Mouse (Mus musculus) erythroblast, embryonic 14.5 days (primary cell): ENCODE measurements around the gene Arl9. TPM values are rescaled to one million over a fixed set of nuclear protein-coding genes. Genes with fewer than 3 reads are reported as not detected.
"Not testable (repeated sequence)": the region's sequence is repeated elsewhere in the genome, so short reads cannot be mapped to it uniquely, and the experiment has no call there.

Experiments used
- H3K27me3 ChIP-seq: 2 replicates; pipeline ENCODE4 v1.6.1; 2012; ENCODE audit warnings: inconsistent platforms; ENCODE audit not compliant: control insufficient read depth
- H3K36me3 ChIP-seq: 2 replicates; pipeline ENCODE4 v1.6.1; 2012; ENCODE audit warnings: mild to moderate bottlenecking, inconsistent platforms; ENCODE audit not compliant: control insufficient read depth
- H3K4me1 ChIP-seq: 2 replicates; pipeline ENCODE4 v1.6.1; 2012; ENCODE audit warnings: inconsistent platforms; ENCODE audit not compliant: control insufficient read depth
- H3K4me3 ChIP-seq: replicated peaks from 2 replicates; pipeline ENCODE3; 2012; ENCODE audit warnings: moderate library complexity, mild to moderate bottlenecking, inconsistent platforms
- H3K9me3 ChIP-seq: 2 replicates; pipeline ENCODE4 v1.6.1; 2012; ENCODE audit warnings: low read length, inconsistent platforms, mixed read lengths; ENCODE audit not compliant: control insufficient read depth
- GATA1 ChIP-seq: IDR thresholded peaks from 2 replicates; pipeline ENCODE4 v1.6.1; 2012; ENCODE audit warnings: low read length, inconsistent platforms, mixed read lengths
- TAL1 ChIP-seq: IDR thresholded peaks from 3 replicates; pipeline ENCODE4 v1.6.1; 2012; ENCODE audit warnings: low read length, inconsistent platforms, mixed read lengths
- polyA plus RNA-seq: library from polyadenylated mRNA; stranded (reverse); fragments of >175 nt; gene quantifications from 2 replicates; pipeline ENCODE4 v1.2.3, GENCODE M21; 2012

Gene Arl9
- not detected in 2 replicates for polyA plus RNA-seq

DNA sequence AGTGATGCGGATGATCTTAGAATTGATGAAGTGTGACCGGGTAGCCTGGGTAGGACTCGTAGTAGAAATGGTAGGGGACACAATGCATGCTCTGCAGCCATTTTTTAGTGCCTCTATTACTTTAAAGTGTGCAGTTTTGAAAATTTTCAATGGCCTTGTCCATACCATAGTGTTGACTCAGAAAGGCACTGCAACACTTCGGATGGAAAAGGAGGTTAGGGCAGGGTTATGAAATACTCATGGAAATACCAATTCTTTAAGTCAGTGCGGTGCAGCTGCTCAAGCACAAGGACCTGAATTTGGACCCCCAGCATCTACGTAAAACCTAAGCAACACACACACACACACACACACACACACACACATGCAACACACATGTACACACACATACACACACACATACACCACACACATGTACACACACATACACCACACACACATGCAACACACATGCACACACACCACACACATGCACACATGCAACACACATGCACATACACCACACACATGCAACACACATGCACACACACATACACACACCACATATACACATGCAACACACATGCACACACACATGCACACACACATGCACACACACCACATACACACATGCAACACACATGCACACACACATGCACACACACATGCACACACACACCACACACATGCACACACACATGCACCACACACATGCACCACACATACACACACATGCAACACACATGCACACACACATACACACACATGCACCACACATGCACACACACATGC lies at the start of gene Arl9:
Gene Arl9, plus strand, starts transcription at position 5 of the 771 bp plus-strand sequence.
- no peak within 1 kb of the TSS for H3K4me3 ChIP-seq
- peaks cover 5% of the 10 kb centered on the region for H3K4me1 ChIP-seq
- TF ChIP-seq GATA1 (no peak), TAL1 (no peak)
- peaks cover 27% of the 10 kb centered on the region for H3K36me3 ChIP-seq
- H3K27me3 ChIP-seq = peaks cover 11% of the 10 kb centered on the region
- H3K9me3 ChIP-seq = peaks cover 15% of the 10 kb centered on the region

DNA sequence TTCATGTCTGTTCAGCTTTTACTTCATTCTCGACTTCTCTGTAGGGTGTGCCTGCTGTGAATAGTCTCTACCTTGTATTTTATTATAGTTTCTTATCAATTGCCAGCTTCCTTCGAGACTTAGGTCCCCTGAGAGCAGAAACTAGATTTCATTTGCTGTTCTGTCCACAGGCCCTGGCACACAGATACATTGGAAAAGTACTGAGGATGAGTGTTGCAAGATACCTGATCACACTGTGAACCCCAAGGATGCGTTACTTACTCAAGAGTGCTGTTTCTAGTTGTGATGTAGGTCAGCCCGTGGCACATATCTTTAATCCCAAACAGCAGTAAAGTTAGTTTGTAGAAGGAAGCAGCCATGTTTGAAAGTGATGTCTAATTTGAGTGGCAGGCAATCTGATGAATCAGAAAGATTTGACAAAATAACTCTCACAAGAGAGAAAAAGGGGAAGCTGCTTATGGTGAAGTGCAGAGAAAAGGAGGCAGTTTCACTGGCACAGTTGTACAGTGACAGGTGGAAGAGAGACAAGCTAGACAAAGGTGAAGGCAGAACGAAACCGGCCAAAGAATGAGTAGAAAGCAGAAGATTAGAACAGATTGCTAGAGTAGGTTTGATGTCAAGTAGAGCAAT lies 49.5 kb upstream of the Arl9 start:
- Histone ChIP-seq H3K27me3 (no peaks in the 10 kb centered on the region), H3K4me3 (peak overlapping the region; percentile 15), H3K9me3 (no peaks in the 10 kb centered on the region), H3K4me1 (peaks cover 54% of the 10 kb centered on the region), H3K36me3 (peaks cover 59% of the 10 kb centered on the region)
- TF ChIP-seq GATA1 (no peak), TAL1 (no peak)

DNA sequence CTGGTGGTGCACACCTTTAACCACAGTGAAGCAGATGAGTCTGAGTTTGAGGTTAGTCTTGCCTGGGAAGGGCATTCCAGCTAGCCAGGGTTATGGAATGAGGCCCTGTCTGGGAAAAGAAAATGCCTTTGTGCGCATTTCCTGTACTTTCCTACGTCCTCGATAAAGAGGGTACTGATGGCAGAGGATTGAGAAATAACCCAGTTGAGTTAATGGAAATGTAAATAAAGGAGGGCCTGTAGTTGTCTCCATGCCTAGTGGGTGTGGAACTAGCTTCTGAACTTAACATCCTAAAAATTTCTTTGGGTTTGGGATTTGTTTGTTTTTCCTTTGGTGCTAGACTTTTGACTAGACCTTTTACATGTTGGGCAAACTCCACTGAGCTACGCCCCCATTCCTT lies 48.4 kb upstream of the Arl9 start:
- TF ChIP-seq TAL1 (no peak), GATA1 (no peak)
- no peaks in the 10 kb centered on the region for H3K27me3 ChIP-seq
- H3K4me1 ChIP-seq = peaks cover 44% of the 10 kb centered on the region
- H3K4me3 ChIP-seq = no peak overlapping the region
- no peaks in the 10 kb centered on the region for H3K9me3 ChIP-seq
- peaks cover 69% of the 10 kb centered on the region for H3K36me3 ChIP-seq

DNA sequence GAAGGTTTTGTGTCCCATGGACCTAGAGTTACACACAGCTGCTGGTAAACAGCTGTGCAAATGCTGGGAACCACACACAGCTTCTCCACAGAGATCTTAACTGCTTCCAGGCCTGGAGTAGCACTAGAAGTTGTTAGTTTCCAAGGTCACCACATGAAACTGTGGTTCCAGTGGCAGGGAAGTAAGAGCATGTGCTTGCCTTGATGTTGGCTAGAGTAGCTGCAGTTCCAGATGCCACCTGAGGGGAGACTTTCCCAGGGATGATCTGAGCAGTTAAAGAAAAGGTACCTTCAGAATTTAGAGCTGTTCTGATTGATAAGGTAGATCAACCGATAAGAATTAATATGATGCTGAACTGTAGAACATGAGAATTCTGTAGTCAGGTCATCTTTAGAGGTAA lies 45.9 kb upstream of the Arl9 start:
- Histone ChIP-seq H3K36me3 (peaks cover 91% of the 10 kb centered on the region), H3K4me1 (peaks cover 20% of the 10 kb centered on the region), H3K27me3 (no peaks in the 10 kb centered on the region), H3K9me3 (no peaks in the 10 kb centered on the region), H3K4me3 (no peak overlapping the region)
- no peak for TF ChIP-seq GATA1
- no peak for TF ChIP-seq TAL1

DNA sequence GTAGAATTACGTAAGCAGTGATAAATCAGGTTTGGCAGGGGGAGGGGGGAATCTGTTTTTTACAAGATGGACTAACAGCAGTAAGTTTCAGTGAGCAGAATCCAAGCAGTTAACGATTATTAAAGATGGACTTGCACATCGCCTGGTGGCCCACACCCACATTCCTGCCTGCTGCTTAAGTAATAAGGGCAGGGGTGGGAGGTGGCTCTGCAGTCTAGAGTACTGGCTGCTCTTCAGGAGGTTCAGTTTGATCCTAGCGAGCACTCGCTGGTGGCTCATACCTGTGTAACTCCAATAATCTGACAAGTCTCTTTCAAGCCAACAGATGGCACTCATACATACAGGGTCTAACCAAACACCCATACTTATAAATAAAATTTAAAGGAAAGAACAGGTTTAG lies 44.3 kb upstream of the Arl9 start:
- no peaks in the 10 kb centered on the region for H3K9me3 ChIP-seq
- peaks cover 8% of the 10 kb centered on the region for H3K4me1 ChIP-seq
- H3K36me3 ChIP-seq = peaks cover 98% of the 10 kb centered on the region
- H3K4me3 ChIP-seq = no peak overlapping the region
- H3K27me3 ChIP-seq = no peaks in the 10 kb centered on the region
- TF ChIP-seq TAL1 = no peak
- TF ChIP-seq GATA1 = no peak

DNA sequence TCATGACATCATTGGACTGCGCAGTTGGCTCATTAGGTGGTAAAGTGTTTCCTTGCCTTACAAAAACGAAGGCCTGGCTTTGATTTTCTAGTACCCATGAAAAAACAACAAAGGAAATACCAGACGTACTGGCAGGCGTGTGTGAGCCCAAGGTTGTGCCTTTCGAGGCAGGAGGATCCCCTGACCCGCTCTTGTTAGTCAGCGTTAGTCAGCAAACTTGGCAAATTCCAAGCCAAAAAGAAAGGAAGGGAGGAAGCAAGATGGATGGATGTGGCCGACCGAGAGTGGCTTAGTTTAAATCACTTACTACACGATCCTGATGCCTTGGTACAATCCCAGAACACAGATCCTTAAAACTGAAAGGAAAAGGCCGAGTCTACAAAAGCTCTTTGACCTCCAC lies 41.3 kb upstream of the Arl9 start:
- TF ChIP-seq TAL1 (no peak), GATA1 (no peak)
- H3K4me1 ChIP-seq = no peaks in the 10 kb centered on the region
- no peaks in the 10 kb centered on the region for H3K9me3 ChIP-seq
- H3K4me3 ChIP-seq = no peak overlapping the region
- peaks cover 97% of the 10 kb centered on the region for H3K36me3 ChIP-seq
- H3K27me3 ChIP-seq = no peaks in the 10 kb centered on the region

DNA sequence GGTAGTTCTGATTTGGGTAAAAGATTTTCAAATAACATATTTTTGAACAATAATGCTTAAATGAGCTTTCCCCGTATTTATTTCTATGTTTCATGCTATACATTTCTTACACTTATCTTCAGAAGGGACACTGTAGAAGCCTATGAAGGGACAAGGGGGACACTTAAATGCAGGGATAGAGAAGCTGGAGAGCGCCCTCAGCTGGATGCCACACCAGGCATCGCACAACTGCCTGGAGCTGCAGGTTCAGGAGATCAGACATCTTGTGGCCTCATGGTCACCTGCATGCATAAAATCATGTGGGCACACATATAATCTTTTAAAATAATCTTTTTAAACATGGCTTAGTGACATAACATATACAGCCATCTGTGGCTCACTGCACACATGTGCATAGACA lies 39.2 kb upstream of the Arl9 start:
- no peaks in the 10 kb centered on the region for H3K4me1 ChIP-seq
- H3K36me3 ChIP-seq = peaks cover 98% of the 10 kb centered on the region
- H3K27me3 ChIP-seq = no peaks in the 10 kb centered on the region
- no peak overlapping the region for H3K4me3 ChIP-seq
- no peak for TF ChIP-seq TAL1
- TF ChIP-seq GATA1 = no peak
- H3K9me3 ChIP-seq = no peaks in the 10 kb centered on the region

DNA sequence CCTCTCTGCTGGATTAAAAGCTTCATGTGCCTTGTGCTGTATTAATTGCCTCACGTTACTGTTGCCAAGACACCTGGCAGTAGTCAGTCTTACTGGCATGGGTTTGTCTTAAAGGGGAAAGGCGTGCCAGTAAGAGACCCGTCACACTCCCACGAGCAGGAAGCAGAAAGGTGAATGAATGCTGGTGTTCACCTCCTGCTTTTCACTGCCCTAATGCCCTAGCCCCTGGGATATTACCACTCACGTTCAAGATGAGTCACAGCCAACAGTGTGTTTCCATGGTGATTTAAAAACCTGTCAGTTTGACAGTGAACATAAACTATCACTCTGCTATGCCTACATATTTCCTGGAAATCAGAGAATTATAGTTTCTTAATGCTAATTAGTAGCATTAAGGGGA lies 34.6 kb upstream of the Arl9 start:
- Histone ChIP-seq H3K9me3 (no peaks in the 10 kb centered on the region), H3K27me3 (no peaks in the 10 kb centered on the region), H3K4me1 (peaks cover 9% of the 10 kb centered on the region), H3K4me3 (no peak overlapping the region), H3K36me3 (peaks cover 80% of the 10 kb centered on the region)
- TF ChIP-seq GATA1 (no peak), TAL1 (no peak)

DNA sequence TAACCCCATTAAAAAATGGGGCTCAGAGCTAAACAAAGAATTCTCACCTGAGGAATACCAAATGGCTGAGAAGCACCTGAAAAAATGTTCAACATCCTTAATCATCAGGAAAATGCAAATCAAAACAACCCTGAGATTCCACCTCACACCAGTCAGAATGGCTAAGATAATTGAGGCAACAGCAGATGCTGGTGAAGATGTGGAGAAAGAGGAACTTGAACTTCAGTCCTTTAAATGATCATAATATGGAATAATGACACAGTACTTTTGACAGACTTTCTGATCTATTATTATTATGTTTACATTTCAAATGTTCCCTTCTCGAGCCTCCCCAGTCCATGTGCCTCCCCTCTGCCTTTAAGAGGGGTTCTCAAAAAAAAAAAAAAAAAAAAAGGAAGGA lies 32.7 kb upstream of the Arl9 start:
- peaks cover 22% of the 10 kb centered on the region for H3K4me1 ChIP-seq
- not testable (repeated sequence) for H3K9me3 ChIP-seq, H3K27me3 ChIP-seq, H3K4me3 ChIP-seq
- peaks cover 63% of the 10 kb centered on the region for H3K36me3 ChIP-seq

DNA sequence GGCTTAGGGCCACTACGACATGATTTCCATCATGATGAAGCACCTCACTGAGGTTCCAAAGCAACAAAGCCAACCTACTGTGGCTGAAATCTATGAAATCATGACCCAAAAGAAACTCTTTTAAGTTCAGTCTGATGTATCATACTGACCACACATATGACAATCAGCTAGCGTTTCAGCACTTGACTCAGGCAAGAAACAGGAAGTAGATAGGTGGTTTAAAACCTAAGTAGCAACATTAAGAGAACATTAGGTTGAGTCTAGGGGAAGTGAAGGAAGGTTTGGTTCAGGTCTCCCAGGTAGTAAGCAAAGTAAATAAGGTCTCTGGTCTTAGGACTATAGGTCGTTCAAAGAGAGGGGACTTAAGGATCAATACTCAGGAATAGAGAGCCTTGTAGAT lies 30.4 kb upstream of the Arl9 start:
- no peaks in the 10 kb centered on the region for H3K9me3 ChIP-seq
- peak overlapping the region; percentile 97 for H3K4me3 ChIP-seq
- peaks cover 25% of the 10 kb centered on the region for H3K4me1 ChIP-seq
- H3K36me3 ChIP-seq = peaks cover 59% of the 10 kb centered on the region
- no peaks in the 10 kb centered on the region for H3K27me3 ChIP-seq
- TF ChIP-seq GATA1 (no peak), TAL1 (no peak)
